Mouse (Mus musculus) brown adipose tissue, adult 24 weeks (tissue): Measurements from ENCODE around the gene Gtf3c1. TPM values are rescaled to one million over a fixed set of nuclear protein-coding genes. Genes with fewer than 3 reads are reported as not detected.

ENCODE experiments used
- H3K27ac ChIP-seq: fragments of 200-500 bp; replicated peaks from 2 replicates; pipeline ENCODE4 v1.5.1; 2012; ENCODE audit warnings: low read depth, mild to moderate bottlenecking, low read length
- H3K4me1 ChIP-seq: fragments of 200-500 bp; 2 replicates; pipeline ENCODE4 v1.6.1; 2012; ENCODE audit warnings: low read length, mixed read lengths; ENCODE audit not compliant: control insufficient read depth, insufficient read depth, insufficient read length
- H3K4me3 ChIP-seq: fragments of 200-500 bp; 2 replicates; pipeline ENCODE4 v1.5.1; 2012; ENCODE audit warnings: low read depth, mild to moderate bottlenecking, low read length, moderate library complexity; ENCODE audit not compliant: insufficient read depth
- polyA plus RNA-seq: library from polyadenylated mRNA; stranded (reverse); fragments of >200 nt; gene quantifications from 2 replicates; pipeline ENCODE4 v1.2.4, GENCODE M21; 2012; ENCODE audit not compliant: missing spikeins, insufficient read depth, insufficient read length

Gtf3c1 gene
- polyA plus RNA-seq, 1 experiment: 15.2 TPM

GRCm38 (mm10) chr7:125597516-125598347, 109.8 kb downstream of the Gtf3c1 start:
- no peak overlapping the region for H3K4me3 ChIP-seq
- no peaks in the 10 kb centered on the region for H3K4me1 ChIP-seq
- H3K27ac ChIP-seq: no peak overlapping the region

GRCm38 (mm10) chr7:125597083-125597482, 110.5 kb downstream of the Gtf3c1 start:
- Histone ChIP-seq H3K27ac (peak overlapping the region; percentile 49; the same call in 1 of the 2 replicates), H3K4me3 (no peak overlapping the region), H3K4me1 (no peaks in the 10 kb centered on the region)

- no peaks in the 10 kb centered on the region for H3K4me1 ChIP-seq
- no peak overlapping the region for H3K27ac ChIP-seq
- no peak overlapping the region for H3K4me3 ChIP-seq
Measured at GRCm38 (mm10) chr7:125596406-125596805, 111.2 kb downstream of the Gtf3c1 start.

- Histone ChIP-seq H3K27ac (no peak overlapping the region), H3K4me3 (no peak overlapping the region), H3K4me1 (no peaks in the 10 kb centered on the region)
Measured at GRCm38 (mm10) chr7:125593831-125594230, 113.7 kb downstream of the Gtf3c1 start.

Other genes starting within 250 kb of the Gtf3c1 start
- 30.3 and 33.1 TPM in 2 replicates for gene Nsmce1, start 216.2 kb downstream of the Gtf3c1 start, polyA plus RNA-seq
- gene Il4ra, start 155.7 kb downstream of the Gtf3c1 start, polyA plus RNA-seq: 5.5 and 8.6 TPM in 2 replicates
- 0.58 TPM in 1 of 2 replicates, not detected in the other for gene Il21r, start 104.4 kb downstream of the Gtf3c1 start, polyA plus RNA-seq
- 3.0 and 3.5 TPM in 2 replicates for gene D430042O09Rik, start 108 bp upstream of the Gtf3c1 start, polyA plus RNA-seq